Mouse (Mus musculus) hindbrain, embryonic 14.5 days (tissue): ENCODE measurements at regions not wholly inside any gene's neighbourhood (a gene's known extent, or its start where the extent isn't known, plus 50 kb on each side); places are given as distances from the start of the nearest gene placed in this dataset.

Source experiments
- ATAC-seq: fragments of 200-750 bp; cut with Nextera tagmentation; 2 replicates; pipeline ENCODE4 v1.8.0; 2017; ENCODE audit warnings: moderate number of reproducible peaks, mild to moderate bottlenecking, moderate TSS enrichment, moderate library complexity; ENCODE audit not compliant: low FRiP score
- DNase-seq: peaks from one replicate; pipeline ENCODE4 v3.0.0-alpha.2; 2015; ENCODE audit warnings: low spot score
- H3K27ac ChIP-seq: fragments of 300-500 bp; sonication (generic); 2 replicates; pipeline ENCODE4 v1.5.1; 2014; ENCODE audit warnings: mild to moderate bottlenecking, moderate library complexity
- H3K27me3 ChIP-seq: fragments of 300-500 bp; sonication (generic); 2 replicates; pipeline ENCODE4 v1.6.1; 2014; ENCODE audit warnings: mild to moderate bottlenecking, low read length, mixed read lengths; ENCODE audit not compliant: control insufficient read depth, insufficient read depth
- H3K36me3 ChIP-seq: fragments of 300-500 bp; sonication (generic); replicated peaks from 2 replicates; pipeline ENCODE4 v1.6.1; 2014; ENCODE audit not compliant: control insufficient read depth, insufficient read depth
- H3K4me1 ChIP-seq: fragments of 300-500 bp; sonication (generic); replicated peaks from 2 replicates; pipeline ENCODE4 v1.6.1; 2014; ENCODE audit warnings: antibody characterized with exemption, low read length, mixed read lengths; ENCODE audit not compliant: control insufficient read depth, insufficient read depth
- H3K4me2 ChIP-seq: fragments of 300-500 bp; sonication (generic); replicated peaks from 2 replicates; pipeline ENCODE4 v1.6.1; 2014; ENCODE audit warnings: mild to moderate bottlenecking, moderate library complexity
- H3K4me3 ChIP-seq: fragments of 300-500 bp; sonication (generic); replicated peaks from 2 replicates; pipeline ENCODE4 v1.5.1; 2014; ENCODE audit warnings: mild to moderate bottlenecking, low read length
- H3K9ac ChIP-seq: fragments of 300-500 bp; sonication (generic); 2 replicates; pipeline ENCODE4 v1.6.1; 2014
- H3K9me3 ChIP-seq: fragments of 300-500 bp; sonication (generic); 2 replicates; pipeline ENCODE4 v1.6.1; 2016; ENCODE audit warnings: low read length; ENCODE audit not compliant: control insufficient read depth
- WGBS: fragments of 180-500 bp; shearing (Covaris S2); extraction: QIAGEN DNeasy Blood & Tissue Kit; methylation state at CpG from one replicate; pipeline ENCODE4 v1.1.7; 2014; 5-methylcytosine and 5-hydroxymethylcytosine counted together

- Histone ChIP-seq H3K27me3 (no peaks in the 10 kb centered on the region; the same call in 1 of the 2 replicates), H3K4me2 (no peak overlapping the region), H3K36me3 (no peaks in the 10 kb centered on the region), H3K9me3 (no peaks in the 10 kb centered on the region), H3K4me1 (peaks cover 4% of the 10 kb centered on the region; the same call in 1 of the 2 replicates), H3K4me3 (no peak overlapping the region), H3K9ac (no peak overlapping the region), H3K27ac (no peak overlapping the region)
- peak; percentile 15 for DNase-seq
- no peak for ATAC-seq
Measured at GRCm38 (mm10) chr1:13424524-13424923, 2010.6 kb downstream of the A830018L16Rik start.

GRCm38 (mm10) chr1:13425601-13426327, 2011.9 kb downstream of the A830018L16Rik start:
- ATAC-seq (peak; percentile 15; the same call in 1 of the 2 replicates), DNase-seq (peak; percentile 14)
- 25% methylated on average over 9 of the region's 9 CpGs for WGBS
- peak overlapping the region; percentile 52 for H3K9ac ChIP-seq
- peak overlapping the region; percentile 59 for H3K4me2 ChIP-seq
- H3K4me1 ChIP-seq: peaks cover 4% of the 10 kb centered on the region; the same call in 1 of the 2 replicates
- H3K27ac ChIP-seq: no peak overlapping the region
- H3K9me3 ChIP-seq: no peaks in the 10 kb centered on the region
- H3K4me3 ChIP-seq: peak overlapping the region; percentile 29
- H3K27me3 ChIP-seq: no peaks in the 10 kb centered on the region; the same call in 1 of the 2 replicates
- H3K36me3 ChIP-seq: no peaks in the 10 kb centered on the region

- no peaks in the 10 kb centered on the region for H3K9me3 ChIP-seq
- peak overlapping the region; percentile 29 for H3K4me3 ChIP-seq
- H3K4me2 ChIP-seq: peak overlapping the region; percentile 59
- H3K27me3 ChIP-seq: no peaks in the 10 kb centered on the region; the same call in 1 of the 2 replicates
- WGBS: 6% methylated on average over 27 of the region's 30 CpGs
- ATAC-seq (peak; percentile 86), DNase-seq (peak; percentile 71)
- peak overlapping the region; percentile 52 for H3K9ac ChIP-seq
- peaks cover 4% of the 10 kb centered on the region; the same call in 1 of the 2 replicates for H3K4me1 ChIP-seq
- H3K36me3 ChIP-seq: no peaks in the 10 kb centered on the region
- no peak overlapping the region for H3K27ac ChIP-seq
Measured at GRCm38 (mm10) chr1:13426328-13427067, 2012.6 kb downstream of the A830018L16Rik start.

GRCm38 (mm10) chr1:13427068-13427434, 2013.1 kb downstream of the A830018L16Rik start:
- Histone ChIP-seq H3K4me3 (no peak overlapping the region), H3K4me1 (peaks cover 4% of the 10 kb centered on the region; the same call in 1 of the 2 replicates), H3K36me3 (no peaks in the 10 kb centered on the region), H3K27ac (no peak overlapping the region), H3K9me3 (no peaks in the 10 kb centered on the region), H3K4me2 (peak overlapping the region; percentile 59; the same call in 1 of the 2 replicates), H3K9ac (no peak overlapping the region), H3K27me3 (no peaks in the 10 kb centered on the region; the same call in 1 of the 2 replicates)
- ATAC-seq (no peak), DNase-seq (peak; percentile 19)
- WGBS: 57% methylated on average over 5 of the region's 5 CpGs

- Histone ChIP-seq H3K27me3 (no peaks in the 10 kb centered on the region; the same call in 1 of the 2 replicates), H3K9ac (no peak overlapping the region), H3K4me2 (no peak overlapping the region), H3K4me3 (no peak overlapping the region), H3K36me3 (no peaks in the 10 kb centered on the region), H3K27ac (no peak overlapping the region), H3K4me1 (peaks cover 4% of the 10 kb centered on the region; the same call in 1 of the 2 replicates), H3K9me3 (no peaks in the 10 kb centered on the region)
- DNase-seq: peak; percentile 22
- ATAC-seq: no peak
- 85% methylated on average over 11 of the region's 11 CpGs for WGBS
Measured at GRCm38 (mm10) chr1:13427501-13428207, 2013.7 kb downstream of the A830018L16Rik start.

GRCm38 (mm10) chr1:13437747-13438394, 2024.0 kb downstream of the A830018L16Rik start:
- DNase-seq (no peak), ATAC-seq (no peak)
- H3K9me3 ChIP-seq: no peaks in the 10 kb centered on the region
- H3K4me2 ChIP-seq: no peak overlapping the region
- no peaks in the 10 kb centered on the region for H3K36me3 ChIP-seq
- H3K27me3 ChIP-seq: no peaks in the 10 kb centered on the region
- H3K4me1 ChIP-seq: no peaks in the 10 kb centered on the region
- H3K4me3 ChIP-seq: no peak overlapping the region
- no peak overlapping the region for H3K9ac ChIP-seq
- H3K27ac ChIP-seq: no peak overlapping the region
- WGBS: 87% methylated on average over 6 of the region's 6 CpGs

GRCm38 (mm10) chr1:13442366-13442765, 2028.5 kb downstream of the A830018L16Rik start:
- Histone ChIP-seq H3K4me1 (no peaks in the 10 kb centered on the region), H3K4me3 (no peak overlapping the region), H3K27me3 (no peaks in the 10 kb centered on the region), H3K9me3 (no peaks in the 10 kb centered on the region), H3K9ac (no peak overlapping the region), H3K27ac (no peak overlapping the region), H3K4me2 (no peak overlapping the region), H3K36me3 (no peaks in the 10 kb centered on the region)
- whole genome bisulfite sequencing: 86% methylated on average over 6 of the region's 6 CpGs
- no peak for DNase-seq
- no peak for ATAC-seq

- H3K4me3 ChIP-seq: no peak overlapping the region
- no peak for DNase-seq
- no peaks in the 10 kb centered on the region for H3K36me3 ChIP-seq
- 93% methylated on average over 2 of the region's 2 CpGs for WGBS
- H3K27ac ChIP-seq: no peak overlapping the region
- H3K4me1 ChIP-seq: no peaks in the 10 kb centered on the region
- no peaks in the 10 kb centered on the region for H3K27me3 ChIP-seq
- ATAC-seq: no peak
- H3K9ac ChIP-seq: no peak overlapping the region
- H3K9me3 ChIP-seq: no peaks in the 10 kb centered on the region
- no peak overlapping the region for H3K4me2 ChIP-seq
Measured at GRCm38 (mm10) chr1:13454534-13454933, 2040.6 kb downstream of the A830018L16Rik start.
